15 mouse cellular contexts compared by ENCODE assay signal in genomic region chr11:71251333-71251732, GRCm38 (mm10). TPM values are rescaled to one million over a fixed set of nuclear protein-coding genes. Genes with fewer than 3 reads are reported as not detected.
DNase-seq lines count a peak whose midpoint lies in the region; ATAC-seq and TF ChIP-seq lines count a peak whose summit lies in the region.
"Had no signal": no experiment of that assay in that cellular context is flagged by ENCODE, and none has a peak within 500 bp of the region (broad histone marks: within the 10 kb centered on the region; RNA-seq: fewer than 3 reads in every experiment).

No protein-coding gene starts in this region.

- H3K9ac ChIP-seq in liver, embryonic 12.5 days, result no peak overlapping the region
- H3K9ac ChIP-seq in hindbrain, embryonic 11.5 days (ENCODE audit: low read depth, low read length), result no peak overlapping the region
- H3K9ac ChIP-seq: limb, embryonic 12.5 days; midbrain, embryonic 13.5 days had no signal

- no peaks in the 10 kb centered on the region; the same call in 1 of the 2 replicates for H3K4me1 ChIP-seq in bone marrow, adult 2 months (ENCODE audit: control insufficient read depth, insufficient read depth, low read length)
- no peaks in the 10 kb centered on the region; the same call in 1 of the 2 replicates for H3K4me1 ChIP-seq in liver, embryonic 12.5 days
- H3K4me1 ChIP-seq in hindbrain, embryonic 11.5 days (replicated peaks; ENCODE audit: control insufficient read depth, insufficient read depth, low read length), result no peaks in the 10 kb centered on the region
- H3K4me1 ChIP-seq: limb, embryonic 12.5 days; midbrain, embryonic 13.5 days had no signal

- H3K27me3 ChIP-seq in liver, embryonic 12.5 days (replicated peaks), result no peaks in the 10 kb centered on the region
- H3K27me3 ChIP-seq in hindbrain, embryonic 11.5 days (ENCODE audit: control insufficient read depth, insufficient read depth, low read length), result no peaks in the 10 kb centered on the region
- H3K27me3 ChIP-seq: limb, embryonic 12.5 days; midbrain, embryonic 13.5 days had no signal

- H3K27ac ChIP-seq in bone marrow, adult 2 months (ENCODE audit: control insufficient read depth, insufficient read depth, low read depth, low read length, poor library complexity), result peak overlapping the region; percentile 59; the same call in 1 of the 2 replicates
- H3K27ac ChIP-seq in liver, embryonic 12.5 days, result no peak overlapping the region
- H3K27ac ChIP-seq in macrophage, result peak overlapping the region; percentile 99
- no peak overlapping the region for H3K27ac ChIP-seq in hindbrain, embryonic 11.5 days (ENCODE audit: low read depth, low read length)
- H3K27ac ChIP-seq: limb, embryonic 12.5 days; midbrain, embryonic 13.5 days had no signal

- no peak for TF ChIP-seq POLR2A in bone marrow, adult 2 months (IDR thresholded peaks at IDR 0.05; ENCODE audit: borderline replicate concordance, control insufficient read depth, low read depth, low read length)

- H3K9me3 ChIP-seq in liver, embryonic 12.5 days (replicated peaks), result no peaks in the 10 kb centered on the region
- H3K9me3 ChIP-seq in hindbrain, embryonic 11.5 days (ENCODE audit: control insufficient read depth, low read length), result no peaks in the 10 kb centered on the region
- H3K9me3 ChIP-seq: limb, embryonic 12.5 days; midbrain, embryonic 13.5 days had no signal

- no peak overlapping the region for H3K4me3 ChIP-seq in bone marrow, adult 2 months (replicated peaks; ENCODE audit: control insufficient read depth, low read depth, low read length)
- no peak overlapping the region for H3K4me3 ChIP-seq in liver, embryonic 12.5 days
- H3K4me3 ChIP-seq in macrophage (ENCODE audit: inconsistent target), result no peak overlapping the region
- H3K4me3 ChIP-seq in hindbrain, embryonic 11.5 days (ENCODE audit: low read depth, low read length), result no peak overlapping the region
- H3K4me3 ChIP-seq: limb, embryonic 12.5 days; midbrain, embryonic 13.5 days had no signal

- H3K79me2 ChIP-seq in macrophage (ENCODE audit: inconsistent target), result no peaks in the 10 kb centered on the region

- no peak overlapping the region for H3K4me2 ChIP-seq in liver, embryonic 12.5 days
- H3K4me2 ChIP-seq in hindbrain, embryonic 11.5 days (replicated peaks; ENCODE audit: low read depth, low read length), result no peak overlapping the region
- H3K4me2 ChIP-seq: heart, embryonic 11.5 days; limb, embryonic 12.5 days; midbrain, embryonic 13.5 days had no signal

- no peak for TF ChIP-seq CTCF in bone marrow, adult 2 months (IDR thresholded peaks at IDR 0.05; ENCODE audit: control insufficient read depth, insufficient read depth, low read length)

- ATAC-seq in liver, embryonic 12.5 days, result peak; percentile 52; the same call in 1 of the 2 replicates
- no peak for ATAC-seq in hindbrain, embryonic 11.5 days (ENCODE audit: low FRiP score)
- ATAC-seq: hindbrain, embryonic 16.5 days; midbrain, embryonic 13.5 days had no signal

- no peaks in the 10 kb centered on the region for H3K36me3 ChIP-seq in liver, embryonic 12.5 days
- H3K36me3 ChIP-seq in macrophage (ENCODE audit: inconsistent target), result peaks cover 9% of the 10 kb centered on the region; the same call in 1 of the 2 replicates
- no peaks in the 10 kb centered on the region for H3K36me3 ChIP-seq in hindbrain, embryonic 11.5 days (ENCODE audit: control insufficient read depth, insufficient read depth, low read length)
- H3K36me3 ChIP-seq: limb, embryonic 12.5 days; midbrain, embryonic 13.5 days had no signal

- 2% methylated on average over 5 of the region's 5 CpGs for WGBS in bone marrow, adult 2 months
- WGBS in liver, embryonic 12.5 days (ENCODE audit: insufficient replicate concordance), result 14% methylated on average over 5 of the region's 5 CpGs
- WGBS in macrophage (ENCODE audit: missing documents), result 0% methylated on average over 5 of the region's 5 CpGs
- 95% methylated on average over 4 of the region's 5 CpGs for WGBS in hindbrain, embryonic 11.5 days

- DNase-seq in layer of hippocampus, adult 9-11 months, result peak; percentile 55
- no peak for DNase-seq in layer of hippocampus, postnatal 25 days (ENCODE audit: extremely low spot score in 1 of 2, low spot score in 1 of 2)
- no peak for DNase-seq in urinary bladder, adult 2 months (ENCODE audit: low spot score)
- DNase-seq in hindbrain, embryonic 11.5 days (ENCODE audit: low spot score), result no peak
- no peak for DNase-seq in kidney, adult 9 months
- DNase-seq: adrenal gland, postnatal 14 days; cerebellum, postnatal 36 days; kidney, postnatal 4 days had no signal

RNA-seq across cellular contexts. Expression of gene Nlrp1b, which starts 20.8 kb away (rescaled TPM):
- total RNA-seq in layer of hippocampus, postnatal 25 days (2021), result under 1 TPM; 0.10 to 0.49 TPM
- 2.6 TPM in 1 of 2 replicates, not detected in the other for polyA plus RNA-seq in bone marrow, adult 2 months (2011; ENCODE audit: insufficient read depth, insufficient read length, low replicate concordance, missing spikeins)
- 0.06 TPM in 1 of 2 replicates, not detected in the other for polyA plus RNA-seq in liver, embryonic 12.5 days (2016; fragmentation: Nextera tagmentation; extraction: Ambion mirVana)
- total RNA-seq in macrophage (2018; cell fraction: chromatin; rRNA removed), result 100 to 1,000 TPM; 157 to 533 (median 343) TPM
- total RNA-seq in macrophage (2018; cell fraction: cytosol; rRNA removed), result 10 to 100 TPM in 5 of 26 experiments, 1 to 10 TPM in 21; 2.6 to 16.6 (median 7.0) TPM
- total RNA-seq in macrophage (2018; cell fraction: nucleus; rRNA removed), result 100 to 1,000 TPM in 17 of 26 experiments, 10 to 100 TPM in 9; 26.3 to 301 (median 122) TPM
- 9.1 to 16.2 TPM (median 9.4 TPM) in 3 replicates for polyA plus RNA-seq in macrophage (2018)
- 1.2 TPM in 2 replicates for polyA plus RNA-seq in urinary bladder, adult 2 months (2012; rRNA removed)
- polyA plus RNA-seq in hindbrain, embryonic 11.5 days (2014; fragmentation: Nextera tagmentation; extraction: Ambion mirVana), result 0.11 TPM in 1 of 2 replicates, not detected in the other
- polyA plus RNA-seq: heart, embryonic 11.5 days; hindbrain, embryonic 16.5 days; limb, embryonic 12.5 days had no signal

Comparison
In these comparisons a context has a peak if more than half of its experiments do, and no peak if none do; other contexts are left out.
1. H3K27ac ChIP-seq: peak in bone marrow, adult 2 months (single experiment) and macrophage (single experiment); none in liver, embryonic 12.5 days (single experiment) and hindbrain, embryonic 11.5 days (single experiment).